Mouse (Mus musculus): ENCODE results near the gene Hydin. TPM values are rescaled to one million over a fixed set of nuclear protein-coding genes. Genes with fewer than 3 reads are reported as not detected.
A peak's percentile ranks its signal among the peaks of the same experiment; 100 is the strongest.

Hydin gene
- polyA plus RNA-seq (2014; fragmentation: Nextera tagmentation; extraction: Ambion mirVana): 0.33 and 0.36 TPM in 2 replicates

- WGBS: under 1% methylated on average over 15 of the region's 15 CpGs
- DNase-seq (ENCODE audit: low spot score) (peak; percentile 96), ATAC-seq (ENCODE audit: low FRiP score) (peak; percentile 91)
- H3K9ac ChIP-seq (ENCODE audit: low read depth, low read length): peak within 1 kb of the TSS; percentile 49; the same call in 1 of the 2 replicates
- H3K4me3 ChIP-seq (ENCODE audit: low read depth, low read length): peak within 1 kb of the TSS; percentile 35
- peak within 1 kb of the TSS; percentile 57 for H3K4me2 ChIP-seq (replicated peaks; ENCODE audit: low read depth, low read length)
- no peaks in the 10 kb centered on the region for H3K36me3 ChIP-seq (ENCODE audit: control insufficient read depth, insufficient read depth, low read length)
- H3K9me3 ChIP-seq (ENCODE audit: control insufficient read depth, low read length): no peaks in the 10 kb centered on the region
- no peak within 1 kb of the TSS for H3K27ac ChIP-seq (ENCODE audit: low read depth, low read length)
- no peaks in the 10 kb centered on the region for H3K27me3 ChIP-seq (ENCODE audit: control insufficient read depth, insufficient read depth, low read length)
- H3K4me1 ChIP-seq (replicated peaks; ENCODE audit: control insufficient read depth, insufficient read depth, low read length): no peaks in the 10 kb centered on the region
Measured at GRCm38 (mm10) chr8:110266741-110267140, at the start of gene Hydin. TSS of gene Hydin (plus strand) at chr8:110266977.

- WGBS: 35% methylated on average over 5 of the region's 5 CpGs
- Histone ChIP-seq H3K4me3 (ENCODE audit: low read depth, low read length) (peak overlapping the region; percentile 52), H3K9me3 (ENCODE audit: control insufficient read depth, low read length) (no peaks in the 10 kb centered on the region), H3K27ac (ENCODE audit: low read depth, low read length) (no peak overlapping the region), H3K9ac (ENCODE audit: low read depth, low read length) (0 out of 2 replicates have a peak overlapping the region, but pooled peaks have one; percentile 5), H3K36me3 (ENCODE audit: control insufficient read depth, insufficient read depth, low read length) (peaks cover 4% of the 10 kb centered on the region), H3K4me1 (replicated peaks; ENCODE audit: control insufficient read depth, insufficient read depth, low read length) (no peaks in the 10 kb centered on the region), H3K4me2 (replicated peaks; ENCODE audit: low read depth, low read length) (peak overlapping the region; percentile 37), H3K27me3 (ENCODE audit: control insufficient read depth, insufficient read depth, low read length) (no peaks in the 10 kb centered on the region)
- ATAC-seq (ENCODE audit: low FRiP score) (peak; percentile 48), DNase-seq (ENCODE audit: low spot score) (no peak)
Measured at GRCm38 (mm10) chr8:110217198-110217597, 49.6 kb upstream of the Hydin start.

GRCm38 (mm10) chr8:110217681-110218131 is 49.1 kb upstream of the Hydin start:
- DNase-seq (ENCODE audit: low spot score) (peak; percentile 100), ATAC-seq (ENCODE audit: low FRiP score) (peak; percentile 100)
- H3K9ac ChIP-seq (ENCODE audit: low read depth, low read length): peak overlapping the region; percentile 33; the same call in 1 of the 2 replicates
- H3K27me3 ChIP-seq (ENCODE audit: control insufficient read depth, insufficient read depth, low read length): no peaks in the 10 kb centered on the region
- H3K4me2 ChIP-seq (replicated peaks; ENCODE audit: low read depth, low read length): peak overlapping the region; percentile 67
- WGBS: under 1% methylated on average over 40 of the region's 43 CpGs
- H3K4me3 ChIP-seq (ENCODE audit: low read depth, low read length): peak overlapping the region; percentile 52
- no peaks in the 10 kb centered on the region for H3K9me3 ChIP-seq (ENCODE audit: control insufficient read depth, low read length)
- peaks cover 6% of the 10 kb centered on the region for H3K36me3 ChIP-seq (ENCODE audit: control insufficient read depth, insufficient read depth, low read length)
- H3K27ac ChIP-seq (ENCODE audit: low read depth, low read length): no peak overlapping the region
- H3K4me1 ChIP-seq (replicated peaks; ENCODE audit: control insufficient read depth, insufficient read depth, low read length): no peaks in the 10 kb centered on the region

- WGBS: 77% methylated on average over 5 of the region's 5 CpGs
- no peak for DNase-seq (ENCODE audit: low spot score)
- Histone ChIP-seq H3K4me2 (replicated peaks; ENCODE audit: low read depth, low read length) (peak overlapping the region; percentile 67), H3K9ac (ENCODE audit: low read depth, low read length) (no peak overlapping the region; the same call in 1 of the 2 replicates), H3K36me3 (ENCODE audit: control insufficient read depth, insufficient read depth, low read length) (peaks cover 6% of the 10 kb centered on the region), H3K27ac (ENCODE audit: low read depth, low read length) (no peak overlapping the region), H3K9me3 (ENCODE audit: control insufficient read depth, low read length) (no peaks in the 10 kb centered on the region), H3K4me3 (ENCODE audit: low read depth, low read length) (peak overlapping the region; percentile 52), H3K4me1 (replicated peaks; ENCODE audit: control insufficient read depth, insufficient read depth, low read length) (no peaks in the 10 kb centered on the region), H3K27me3 (ENCODE audit: control insufficient read depth, insufficient read depth, low read length) (no peaks in the 10 kb centered on the region)
- ATAC-seq (ENCODE audit: low FRiP score): no peak
Measured at GRCm38 (mm10) chr8:110218511-110218910, 48.3 kb upstream of the Hydin start.

GRCm38 (mm10) chr8:110220936-110221335 is 45.8 kb upstream of the Hydin start:
- DNase-seq (ENCODE audit: low spot score) (no peak), ATAC-seq (ENCODE audit: low FRiP score) (no peak)
- Histone ChIP-seq H3K4me1 (replicated peaks; ENCODE audit: control insufficient read depth, insufficient read depth, low read length) (no peaks in the 10 kb centered on the region), H3K9ac (ENCODE audit: low read depth, low read length) (no peak overlapping the region), H3K27me3 (ENCODE audit: control insufficient read depth, insufficient read depth, low read length) (no peaks in the 10 kb centered on the region), H3K36me3 (ENCODE audit: control insufficient read depth, insufficient read depth, low read length) (peaks cover 6% of the 10 kb centered on the region), H3K27ac (ENCODE audit: low read depth, low read length) (no peak overlapping the region), H3K4me2 (replicated peaks; ENCODE audit: low read depth, low read length) (no peak overlapping the region), H3K4me3 (ENCODE audit: low read depth, low read length) (no peak overlapping the region), H3K9me3 (ENCODE audit: control insufficient read depth, low read length) (no peaks in the 10 kb centered on the region)
- 91% methylated on average over 14 of the region's 14 CpGs for WGBS

GRCm38 (mm10) chr8:110230803-110231202 is 36.0 kb upstream of the Hydin start:
- Histone ChIP-seq H3K4me2 (replicated peaks; ENCODE audit: low read depth, low read length) (no peak overlapping the region), H3K9ac (ENCODE audit: low read depth, low read length) (no peak overlapping the region), H3K4me1 (replicated peaks; ENCODE audit: control insufficient read depth, insufficient read depth, low read length) (no peaks in the 10 kb centered on the region), H3K36me3 (ENCODE audit: control insufficient read depth, insufficient read depth, low read length) (no peaks in the 10 kb centered on the region), H3K27me3 (ENCODE audit: control insufficient read depth, insufficient read depth, low read length) (no peaks in the 10 kb centered on the region), H3K9me3 (ENCODE audit: control insufficient read depth, low read length) (no peaks in the 10 kb centered on the region), H3K27ac (ENCODE audit: low read depth, low read length) (no peak overlapping the region), H3K4me3 (ENCODE audit: low read depth, low read length) (no peak overlapping the region)
- no peak for ATAC-seq (ENCODE audit: low FRiP score)
- WGBS: 74% methylated on average over 6 of the region's 6 CpGs
- no peak for DNase-seq (ENCODE audit: low spot score)

- 65% methylated on average over 7 of the region's 7 CpGs for WGBS
- Histone ChIP-seq H3K4me1 (replicated peaks; ENCODE audit: control insufficient read depth, insufficient read depth, low read length) (no peaks in the 10 kb centered on the region), H3K9me3 (ENCODE audit: control insufficient read depth, low read length) (no peaks in the 10 kb centered on the region), H3K27me3 (ENCODE audit: control insufficient read depth, insufficient read depth, low read length) (no peaks in the 10 kb centered on the region), H3K4me3 (ENCODE audit: low read depth, low read length) (no peak overlapping the region), H3K36me3 (ENCODE audit: control insufficient read depth, insufficient read depth, low read length) (no peaks in the 10 kb centered on the region), H3K9ac (ENCODE audit: low read depth, low read length) (no peak overlapping the region), H3K4me2 (replicated peaks; ENCODE audit: low read depth, low read length) (no peak overlapping the region), H3K27ac (ENCODE audit: low read depth, low read length) (no peak overlapping the region)
- ATAC-seq (ENCODE audit: low FRiP score): no peak
- no peak for DNase-seq (ENCODE audit: low spot score)
Measured at GRCm38 (mm10) chr8:110242278-110243177, 24.2 kb upstream of the Hydin start.

- ATAC-seq (ENCODE audit: low FRiP score): no peak
- H3K9ac ChIP-seq (ENCODE audit: low read depth, low read length): no peak overlapping the region
- H3K27ac ChIP-seq (ENCODE audit: low read depth, low read length): no peak overlapping the region
- H3K4me1 ChIP-seq (replicated peaks; ENCODE audit: control insufficient read depth, insufficient read depth, low read length): no peaks in the 10 kb centered on the region
- no peak overlapping the region for H3K4me2 ChIP-seq (replicated peaks; ENCODE audit: low read depth, low read length)
- no peaks in the 10 kb centered on the region for H3K36me3 ChIP-seq (ENCODE audit: control insufficient read depth, insufficient read depth, low read length)
- H3K4me3 ChIP-seq (ENCODE audit: low read depth, low read length): no peak overlapping the region
- no peak for DNase-seq (ENCODE audit: low spot score)
- WGBS: 82% methylated on average over 2 of the region's 2 CpGs
- no peaks in the 10 kb centered on the region for H3K9me3 ChIP-seq (ENCODE audit: control insufficient read depth, low read length)
- H3K27me3 ChIP-seq (ENCODE audit: control insufficient read depth, insufficient read depth, low read length): no peaks in the 10 kb centered on the region
Measured at GRCm38 (mm10) chr8:110244566-110244965, 22.2 kb upstream of the Hydin start.

GRCm38 (mm10) chr8:110247238-110247637 is 19.5 kb upstream of the Hydin start:
- no peak for ATAC-seq (ENCODE audit: low FRiP score)
- DNase-seq (ENCODE audit: low spot score): no peak
- Histone ChIP-seq H3K27me3 (ENCODE audit: control insufficient read depth, insufficient read depth, low read length) (no peaks in the 10 kb centered on the region), H3K36me3 (ENCODE audit: control insufficient read depth, insufficient read depth, low read length) (no peaks in the 10 kb centered on the region), H3K9ac (ENCODE audit: low read depth, low read length) (no peak overlapping the region), H3K9me3 (ENCODE audit: control insufficient read depth, low read length) (no peaks in the 10 kb centered on the region), H3K4me2 (replicated peaks; ENCODE audit: low read depth, low read length) (no peak overlapping the region), H3K4me3 (ENCODE audit: low read depth, low read length) (no peak overlapping the region), H3K27ac (ENCODE audit: low read depth, low read length) (no peak overlapping the region), H3K4me1 (replicated peaks; ENCODE audit: control insufficient read depth, insufficient read depth, low read length) (no peaks in the 10 kb centered on the region)
- WGBS: 76% methylated on average over 6 of the region's 6 CpGs

Measured in hindbrain, embryonic 11.5 days (tissue).